Mouse (Mus musculus) gastrocnemius, postnatal 10 days (tissue): ENCODE data around the gene Nemf. TPM values are rescaled to one million over a fixed set of nuclear protein-coding genes. Genes with fewer than 3 reads are reported as not detected.

Experiments used
- DNase-seq: peaks from one replicate; pipeline ENCODE4 v3.0.0; 2021; ENCODE audit warnings: mixed read lengths
- total RNA-seq, 2 experiments: library from RNA; stranded (reverse); gene quantifications; 2 replicates each; pipeline ENCODE4 v1.2.3; 2021

Nemf gene
- total RNA-seq, 2 experiments from 2014 or later = 21.3 to 23.4 TPM

- DNase-seq = no peak
These were observed 52.9 kb downstream of the Nemf start for GRCm38 (mm10) chr12:69304051-69304450.

- DNase-seq = no peak
These were observed 54.8 kb downstream of the Nemf start for GRCm38 (mm10) chr12:69302171-69302570.

GRCm38 (mm10) chr12:69300391-69300790 lies 56.6 kb downstream of the Nemf start:
- DNase-seq = no peak

GRCm38 (mm10) chr12:69299831-69300230 lies 57.1 kb downstream of the Nemf start:
- no peak for DNase-seq

GRCm38 (mm10) chr12:69299231-69299630 lies 57.7 kb downstream of the Nemf start:
- peak; percentile 33 for DNase-seq

- no peak for DNase-seq
These were observed 58.7 kb downstream of the Nemf start for GRCm38 (mm10) chr12:69298281-69298680.

GRCm38 (mm10) chr12:69297411-69298150 lies 59.4 kb downstream of the Nemf start:
- no peak for DNase-seq

GRCm38 (mm10) chr12:69296511-69297410 lies 60.2 kb downstream of the Nemf start, which contains the start of gene Klhdc2:
Gene Klhdc2 (plus strand): TSS chr12:69296681.
- DNase-seq = peak; percentile 88

GRCm38 (mm10) chr12:69295651-69296050 lies 61.3 kb downstream of the Nemf start:
- DNase-seq = no peak

GRCm38 (mm10) chr12:69294936-69295335 lies 62.0 kb downstream of the Nemf start:
- no peak for DNase-seq

- no peak for DNase-seq
These were observed 63.1 kb downstream of the Nemf start for GRCm38 (mm10) chr12:69293815-69294214.

GRCm38 (mm10) chr12:69292401-69292800 lies 64.6 kb downstream of the Nemf start:
- DNase-seq = no peak

- no peak for DNase-seq
These were observed 68.3 kb downstream of the Nemf start for GRCm38 (mm10) chr12:69288699-69289098.

GRCm38 (mm10) chr12:69287535-69287934 lies 69.4 kb downstream of the Nemf start:
- no peak for DNase-seq

GRCm38 (mm10) chr12:69283146-69283545 lies 73.8 kb downstream of the Nemf start:
- DNase-seq = no peak

- DNase-seq = no peak
These were observed 76.0 kb downstream of the Nemf start for GRCm38 (mm10) chr12:69280915-69281314.

- DNase-seq = no peak
These were observed 77.0 kb downstream of the Nemf start for GRCm38 (mm10) chr12:69279931-69280469.

GRCm38 (mm10) chr12:69268956-69269355 lies 88.0 kb downstream of the Nemf start:
- no peak for DNase-seq

GRCm38 (mm10) chr12:69267956-69268632 lies 88.9 kb downstream of the Nemf start:
- DNase-seq = no peak

- DNase-seq = no peak
These were observed 91.9 kb downstream of the Nemf start for GRCm38 (mm10) chr12:69265031-69265430.

- no peak for DNase-seq
These were observed 94.7 kb downstream of the Nemf start for GRCm38 (mm10) chr12:69262251-69262650.
